Mouse (Mus musculus): ENCODE data around the gene Bcl2a1c. TPM values are rescaled to one million over a fixed set of nuclear protein-coding genes. Genes with fewer than 3 reads are reported as not detected.
"Not testable (repeated sequence)": the region's sequence is repeated elsewhere in the genome, so short reads cannot be mapped to it uniquely, and the experiment has no call there.

Bcl2a1c gene
- total RNA-seq (2021): not detected

GRCm38 (mm10) chr9:114329855-114330254 lies at the start of gene Bcl2a1c:
TSS of gene Bcl2a1c (plus strand) at chr9:114330135.
- DNase-seq (ENCODE audit: extremely low spot score in 1 of 2, low spot score in 1 of 2): not testable (repeated sequence)

GRCm38 (mm10) chr9:114305957-114306356 lies 24.0 kb upstream of the Bcl2a1c start:
- DNase-seq (ENCODE audit: extremely low spot score in 1 of 2, low spot score in 1 of 2): not testable (repeated sequence)

GRCm38 (mm10) chr9:114311752-114312151 lies 18.2 kb upstream of the Bcl2a1c start:
- not testable (repeated sequence) for DNase-seq (ENCODE audit: extremely low spot score in 1 of 2, low spot score in 1 of 2)

GRCm38 (mm10) chr9:114318021-114318420 lies 11.9 kb upstream of the Bcl2a1c start:
- peak; percentile 27 to 74 for DNase-seq (ENCODE audit: extremely low spot score in 1 of 2, low spot score in 1 of 2)

GRCm38 (mm10) chr9:114326011-114326748 lies 3.8 kb upstream of the Bcl2a1c start:
- no peak for DNase-seq (ENCODE audit: extremely low spot score in 1 of 2, low spot score in 1 of 2)

- not testable (repeated sequence) for DNase-seq (ENCODE audit: extremely low spot score in 1 of 2, low spot score in 1 of 2)
Observed at GRCm38 (mm10) chr9:114328332-114328731, 1.6 kb upstream of the Bcl2a1c start.

- DNase-seq (ENCODE audit: extremely low spot score in 1 of 2, low spot score in 1 of 2): peak; percentile 61 to 74
Observed at GRCm38 (mm10) chr9:114367783-114368470, 38.0 kb downstream of the Bcl2a1c start.

- DNase-seq (ENCODE audit: extremely low spot score in 1 of 2, low spot score in 1 of 2): no peak
Observed at GRCm38 (mm10) chr9:114368471-114368858, 38.5 kb downstream of the Bcl2a1c start.

- not testable (repeated sequence) for DNase-seq (ENCODE audit: extremely low spot score in 1 of 2, low spot score in 1 of 2)
Observed at GRCm38 (mm10) chr9:114369389-114369788, 39.5 kb downstream of the Bcl2a1c start.

- DNase-seq (ENCODE audit: extremely low spot score in 1 of 2, low spot score in 1 of 2): peak in 1 of 2 experiments; percentile 12
Observed at GRCm38 (mm10) chr9:114371717-114372116, 41.8 kb downstream of the Bcl2a1c start.

GRCm38 (mm10) chr9:114375276-114375962 lies 45.5 kb downstream of the Bcl2a1c start:
- no peak for DNase-seq (ENCODE audit: extremely low spot score in 1 of 2, low spot score in 1 of 2)

- no peak for DNase-seq (ENCODE audit: extremely low spot score in 1 of 2, low spot score in 1 of 2)
Observed at GRCm38 (mm10) chr9:114377168-114377567, 47.2 kb downstream of the Bcl2a1c start.

- DNase-seq (ENCODE audit: extremely low spot score in 1 of 2, low spot score in 1 of 2): no peak
Observed at GRCm38 (mm10) chr9:114379871-114380270, 49.9 kb downstream of the Bcl2a1c start.

Other genes with a start within 250 kb of the Bcl2a1c start
- 1 to 10 TPM; 5.7 to 6.9 TPM for gene Crtap, start 60.5 kb downstream of the Bcl2a1c start, total RNA-seq (2021)
- gene Glb1, start 70.9 kb downstream of the Bcl2a1c start, total RNA-seq (2021): 10 to 100 TPM; 22.8 to 23.7 TPM
- gene Tmppe, start 71.0 kb downstream of the Bcl2a1c start, total RNA-seq (2021): 1 to 10 TPM; 9.8 TPM
- gene Ccr4, start 174.8 kb downstream of the Bcl2a1c start, total RNA-seq (2021): not detected
- not detected for gene C130032M10Rik, start 185.6 kb downstream of the Bcl2a1c start, total RNA-seq (2021)
- 1 to 10 TPM in 1 of 2 experiments, under 1 TPM in 1; 0.91 to 1.2 TPM for gene Trim71, start 234.2 kb downstream of the Bcl2a1c start, total RNA-seq (2021)